Mouse (Mus musculus) intestine, postnatal 0 days (tissue): ENCODE data around the gene Gm19684. TPM values are rescaled to one million over a fixed set of nuclear protein-coding genes. Genes with fewer than 3 reads are reported as not detected.
A peak's percentile ranks its signal among the peaks of the same experiment; 100 is the strongest.
"Not testable (repeated sequence)": the region's sequence is repeated elsewhere in the genome, so short reads cannot be mapped to it uniquely, and the experiment has no call there.

Experiments
- ATAC-seq: fragments of 200-750 bp; cut with Nextera tagmentation; 2 replicates; pipeline ENCODE4 v1.8.0; 2017; ENCODE audit warnings: mild to moderate bottlenecking, moderate TSS enrichment, moderate library complexity
- H3K27ac ChIP-seq: fragments of 300-500 bp; sonication (generic); 2 replicates; pipeline ENCODE4 v1.5.1; 2014; ENCODE audit warnings: mild to moderate bottlenecking, low read depth, low read length, moderate library complexity
- H3K27me3 ChIP-seq: fragments of 300-500 bp; sonication (generic); replicated peaks from 2 replicates; pipeline ENCODE4 v1.6.1; 2014; ENCODE audit warnings: low read length, mixed read lengths; ENCODE audit not compliant: control insufficient read depth, insufficient read depth
- H3K36me3 ChIP-seq: fragments of 300-500 bp; sonication (generic); 2 replicates; pipeline ENCODE4 v1.6.1; 2014; ENCODE audit warnings: mild to moderate bottlenecking, moderate library complexity; ENCODE audit not compliant: control insufficient read depth, insufficient read depth
- H3K4me1 ChIP-seq: fragments of 300-500 bp; sonication (generic); replicated peaks from 2 replicates; pipeline ENCODE4 v1.6.1; 2014; ENCODE audit warnings: antibody characterized with exemption, low read length, mixed read lengths; ENCODE audit not compliant: control insufficient read depth, insufficient read depth
- H3K4me2 ChIP-seq: fragments of 300-500 bp; sonication (generic); replicated peaks from 2 replicates; pipeline ENCODE4 v1.6.1; 2014; ENCODE audit warnings: low read depth, mild to moderate bottlenecking, moderate library complexity
- H3K4me3 ChIP-seq: fragments of 300-500 bp; sonication (generic); 2 replicates; pipeline ENCODE4 v1.5.1; 2014; ENCODE audit warnings: low read depth, low read length
- H3K9ac ChIP-seq: fragments of 300-500 bp; sonication (generic); 2 replicates; pipeline ENCODE4 v1.6.1; 2014; ENCODE audit warnings: mild to moderate bottlenecking, low read depth, low read length
- H3K9me3 ChIP-seq: fragments of 300-500 bp; sonication (generic); 2 replicates; pipeline ENCODE4 v1.6.1; 2016; ENCODE audit warnings: mixed run types; ENCODE audit not compliant: control insufficient read depth
- CTCF ChIP-seq: sonication (generic); IDR thresholded peaks from 2 replicates; pipeline ENCODE4 v1.5.1; 2016; ENCODE audit warnings: low read depth, mild to moderate bottlenecking, control low read depth, antibody characterized with exemption, moderate library complexity
- WGBS: fragments of 180-500 bp; shearing (Covaris S2); extraction: QIAGEN DNeasy Blood & Tissue Kit; methylation state at CpG from one replicate; pipeline ENCODE4 v1.1.7; 2014; 5-methylcytosine and 5-hydroxymethylcytosine counted together
- polyA plus RNA-seq: library from polyadenylated mRNA; unstranded; fragments of >200 nt; fragmentation: Nextera tagmentation; extraction: Ambion mirVana; gene quantifications from 2 replicates; pipeline ENCODE4 v1.2.1, GENCODE M21; 2015

The Gm19684 gene
- polyA plus RNA-seq, 1 experiment from 2014 or later: not detected

DNA sequence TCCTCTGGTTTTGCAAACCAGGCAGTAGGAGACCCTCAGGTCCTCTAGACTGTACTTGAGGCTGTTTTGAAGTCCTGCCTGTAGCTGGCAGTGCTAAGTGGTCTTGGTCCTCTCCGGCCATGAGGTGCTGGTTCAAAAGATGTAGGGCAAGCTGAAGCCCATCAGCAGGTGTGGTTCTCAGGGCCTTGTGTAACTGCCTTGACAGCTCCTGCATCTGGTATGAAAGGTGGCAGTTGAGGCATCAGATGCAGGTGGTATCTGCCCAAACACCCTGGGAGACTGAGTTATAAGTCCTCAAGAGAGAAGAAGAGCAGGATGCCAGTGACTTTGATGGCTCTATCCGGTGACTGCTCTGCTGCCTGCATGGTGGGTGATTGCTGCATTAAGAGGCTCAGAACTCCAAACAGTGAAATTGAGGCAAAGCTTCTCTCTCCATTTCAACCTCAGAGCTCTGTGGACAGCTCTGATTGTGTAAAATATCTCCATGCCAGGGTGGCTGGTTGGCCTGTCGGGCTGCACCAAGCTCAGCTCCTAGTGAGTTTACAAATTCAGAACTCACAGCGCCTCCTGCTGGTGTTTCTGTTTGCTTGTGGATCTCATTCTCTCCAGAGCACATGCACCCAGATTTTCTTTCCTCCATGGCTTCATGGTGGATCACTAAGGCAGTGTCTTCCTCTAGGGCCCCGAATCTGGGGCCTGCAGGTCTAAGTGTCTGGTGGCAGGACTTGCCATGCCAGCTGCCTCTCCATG, 10.2 kb downstream of the Gm19684 start:
- ATAC-seq: no peak
- no peak overlapping the region for H3K4me3 ChIP-seq
- 79% methylated on average over 5 of the region's 5 CpGs for WGBS

DNA sequence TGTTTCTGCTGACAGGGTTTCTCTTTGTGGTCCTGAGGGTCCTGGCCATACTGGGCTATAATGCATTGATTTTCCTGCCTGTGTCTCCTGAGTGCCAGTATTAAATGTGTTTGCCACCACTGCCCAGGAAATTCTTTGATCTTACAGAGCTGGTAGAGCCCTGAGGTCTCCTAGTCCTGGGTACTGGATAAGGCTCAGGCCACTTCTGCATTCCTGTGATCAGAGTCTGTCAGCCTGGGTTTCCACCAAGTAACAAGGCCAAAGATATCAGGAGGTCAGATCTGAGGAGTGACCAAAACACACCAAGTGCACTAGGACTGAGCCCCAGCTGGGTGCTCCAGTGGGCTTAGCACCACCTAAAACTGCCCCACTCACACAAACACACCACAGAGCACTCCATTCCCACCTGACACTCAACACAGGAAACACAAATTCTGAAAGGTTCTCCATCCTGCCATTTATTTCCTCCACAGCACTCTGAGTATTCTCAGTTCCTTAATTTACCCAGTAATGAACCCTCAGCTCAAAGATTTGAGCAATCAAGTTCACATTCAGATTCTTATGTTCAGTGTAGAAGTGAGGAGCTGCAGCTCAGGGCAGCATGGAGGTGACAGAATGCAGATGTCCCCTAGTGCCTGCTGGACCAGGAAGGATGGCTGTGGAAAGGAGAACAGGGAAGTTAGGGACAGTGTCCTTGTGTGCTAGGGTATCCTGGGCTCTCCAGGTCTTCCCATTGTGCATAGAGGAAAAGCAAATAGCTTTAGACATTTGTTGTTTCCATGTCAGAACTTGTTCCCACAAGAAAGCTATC, 14.1 kb downstream of the Gm19684 start:
- ATAC-seq, H3K9ac ChIP-seq, H3K4me3 ChIP-seq, H3K4me1 ChIP-seq, H3K27ac ChIP-seq, H3K9me3 ChIP-seq, H3K4me2 ChIP-seq, H3K36me3 ChIP-seq, H3K27me3 ChIP-seq: not testable (repeated sequence)

More for the DNA sequence above, 10.2 kb downstream of the Gm19684 start:
- Histone ChIP-seq H3K36me3 (no peaks in the 10 kb centered on the region), H3K9ac (no peak overlapping the region), H3K27ac (no peak overlapping the region), H3K27me3 (no peaks in the 10 kb centered on the region), H3K9me3 (no peaks in the 10 kb centered on the region), H3K4me2 (no peak overlapping the region), H3K4me1 (no peaks in the 10 kb centered on the region)
- TF ChIP-seq CTCF: peak; percentile 44

DNA sequence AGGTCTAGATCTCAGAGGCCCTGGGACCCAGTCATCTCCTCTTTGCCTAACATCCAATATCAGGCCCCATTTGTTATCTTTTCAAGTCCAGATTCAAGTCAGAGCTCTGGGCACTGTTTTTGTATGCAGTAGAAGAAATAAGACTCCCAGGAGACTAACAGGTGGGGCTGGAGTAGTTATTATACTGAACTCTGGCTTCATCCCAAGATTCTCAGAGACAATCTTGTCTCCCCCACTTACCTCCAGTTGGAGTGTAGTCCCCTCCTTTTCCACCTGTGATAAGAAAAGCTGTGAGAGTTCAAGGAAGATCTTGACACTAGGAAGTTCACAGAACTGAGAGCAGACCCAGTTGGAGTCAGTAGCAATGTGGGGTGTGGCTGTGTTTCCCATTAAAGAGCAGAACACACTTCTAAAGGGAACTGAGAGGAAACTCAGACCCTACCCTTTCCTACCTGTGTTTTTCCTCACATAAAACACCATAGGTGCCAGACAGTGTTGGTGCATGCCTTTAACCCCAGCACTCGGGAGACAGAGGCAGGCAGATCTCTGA, 14.9 kb downstream of the Gm19684 start:
- H3K9me3 ChIP-seq, H3K9ac ChIP-seq, H3K36me3 ChIP-seq, ATAC-seq, H3K27ac ChIP-seq, H3K4me3 ChIP-seq, H3K4me2 ChIP-seq, H3K27me3 ChIP-seq, H3K4me1 ChIP-seq: not testable (repeated sequence)
- WGBS: 53% methylated on average over 1 of the region's 1 CpGs

GRCm38 (mm10) chr17:36145111-36145860, 23.8 kb downstream of the Gm19684 start:
- no peaks in the 10 kb centered on the region for H3K9me3 ChIP-seq
- 2% methylated on average over 78 of the region's 78 CpGs for WGBS
- H3K4me1 ChIP-seq: no peaks in the 10 kb centered on the region; the same call in 1 of the 2 replicates
- H3K9ac ChIP-seq: peak overlapping the region; percentile 37
- peak overlapping the region; percentile 49 for H3K4me3 ChIP-seq
- H3K36me3 ChIP-seq: no peaks in the 10 kb centered on the region
- ATAC-seq: peak; percentile 32
- peak overlapping the region; percentile 80 for H3K4me2 ChIP-seq
- peaks cover 6% of the 10 kb centered on the region; the same call in 1 of the 2 replicates for H3K27me3 ChIP-seq
- H3K27ac ChIP-seq: no peak overlapping the region
- no peak for TF ChIP-seq CTCF

- Histone ChIP-seq H3K4me2 (peak overlapping the region; percentile 80), H3K9ac (peak overlapping the region; percentile 37), H3K4me3 (peak overlapping the region; percentile 49)
- H3K27ac ChIP-seq, H3K36me3 ChIP-seq, H3K9me3 ChIP-seq, H3K4me1 ChIP-seq, H3K27me3 ChIP-seq: not testable (repeated sequence)
- ATAC-seq: peak; percentile 87
- WGBS: 1% methylated on average over 13 of the region's 13 CpGs
These were observed 24.3 kb downstream of the Gm19684 start for GRCm38 (mm10) chr17:36145861-36146156.

GRCm38 (mm10) chr17:36146937-36147336, 25.5 kb downstream of the Gm19684 start:
- H3K9ac ChIP-seq, H3K4me3 ChIP-seq, H3K4me2 ChIP-seq, H3K4me1 ChIP-seq, H3K27me3 ChIP-seq, H3K36me3 ChIP-seq, H3K9me3 ChIP-seq, H3K27ac ChIP-seq, ATAC-seq: not testable (repeated sequence)
- 77% methylated on average over 1 of the region's 1 CpGs for WGBS

GRCm38 (mm10) chr17:36148468-36148867, 27.0 kb downstream of the Gm19684 start:
- H3K4me3 ChIP-seq, H3K9ac ChIP-seq, H3K36me3 ChIP-seq, H3K4me1 ChIP-seq, H3K27me3 ChIP-seq, H3K27ac ChIP-seq, H3K4me2 ChIP-seq, H3K9me3 ChIP-seq: not testable (repeated sequence)
- WGBS: 61% methylated on average over 5 of the region's 5 CpGs
- peak; percentile 33; the same call in 1 of the 2 replicates for ATAC-seq

DNA sequence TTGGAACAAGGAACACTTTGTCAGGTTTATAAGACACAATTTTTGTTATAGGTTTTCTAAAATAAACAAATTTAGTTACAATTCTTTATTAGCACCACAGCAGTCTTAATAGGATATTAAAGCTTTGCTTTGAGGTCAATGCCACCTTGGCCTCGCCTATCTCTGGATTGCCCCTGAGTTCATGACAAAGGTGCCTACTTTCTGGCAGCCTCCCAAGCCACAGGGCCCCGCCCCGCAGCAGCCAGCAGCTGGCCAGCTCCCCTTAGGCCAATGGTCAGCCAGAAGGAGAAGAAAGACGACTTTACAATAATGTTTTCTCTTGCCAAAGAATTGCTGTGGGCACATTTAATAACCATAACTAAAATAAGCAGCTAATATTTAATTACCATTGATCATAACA, 29.7 kb downstream of the Gm19684 start:
- not testable (repeated sequence) for H3K4me3 ChIP-seq, H3K27me3 ChIP-seq, H3K9me3 ChIP-seq, ATAC-seq, H3K4me1 ChIP-seq, H3K27ac ChIP-seq, H3K4me2 ChIP-seq, H3K9ac ChIP-seq, H3K36me3 ChIP-seq
- WGBS: 23% methylated on average over 4 of the region's 4 CpGs
